Comparison of ENCODE assay signal across 12 mouse cellular contexts in genomic region chr5:105614682-105615434, GRCm38 (mm10).
DNase-seq lines count a peak whose midpoint lies in the region; ATAC-seq lines count a peak whose summit lies in the region.
"Had no signal": no experiment of that assay in that cellular context is flagged by ENCODE, and none has a peak within 500 bp of the region (broad histone marks: within the 10 kb centered on the region; RNA-seq: fewer than 3 reads in every experiment).

No protein-coding gene starts in this region.

- DNase-seq in kidney, adult 9 months: peak; percentile 19
- no peak for DNase-seq in kidney, postnatal 10 days
- DNase-seq in A20 (ENCODE audit: low read depth, low spot score): peak; percentile 76
- DNase-seq in CD4-positive, CD25-positive, alpha-beta regulatory T cell, adult 2 months (ENCODE audit: low read depth, low spot score): peak; percentile 61
- DNase-seq in lung, postnatal 14 days: peak; percentile 34
- DNase-seq in heart, postnatal 10 days: no peak
- DNase-seq: adrenal gland, adult 8-10 months; cerebellum, adult 18-20 months; kidney, adult 11 months; kidney, postnatal 36 days had no signal

- intact Hi-C loops in heart, postnatal 10 days (cut with DNase I): no loop called here

- ATAC-seq in granulocyte monocyte progenitor cell, adult 5-6 weeks (replicated peaks; ENCODE audit: poor library complexity, severe bottlenecking): no peak
- ATAC-seq: forebrain, embryonic 16.5 days had no signal

Comparison
In these comparisons a context has a peak if more than half of its experiments do, and no peak if none do; other contexts are left out.
1. DNase-seq: peak in kidney, adult 9 months (single experiment), A20 (single experiment), CD4-positive, CD25-positive, alpha-beta regulatory T cell, adult 2 months (single experiment) and lung, postnatal 14 days (single experiment); none in kidney, postnatal 10 days (single experiment) and heart, postnatal 10 days (0 of 2).